Mouse (Mus musculus): ENCODE data around the gene Tmem126a. TPM values are rescaled to one million over a fixed set of nuclear protein-coding genes. Genes with fewer than 3 reads are reported as not detected.
A peak's percentile ranks its signal among the peaks of the same experiment; 100 is the strongest.

Tmem126a gene
- polyA plus RNA-seq, 1 experiment from 2014 or later = 112 TPM

GRCm38 (mm10) chr7:90426020-90427001 is 30.7 kb downstream of the Tmem126a start, which contains the start of gene Ccdc89:
Gene Ccdc89 (plus strand): TSS chr7:90426577.
- Histone ChIP-seq H3K36me3 (ENCODE audit: control insufficient read depth, insufficient read depth) (no peaks in the 10 kb centered on the region), H3K27ac (ENCODE audit: low read length) (0 out of 2 replicates have a peak within 1 kb of the TSS, but pooled peaks have one; percentile 38), H3K9ac (replicated peaks; ENCODE audit: low read depth, low read length) (peak within 1 kb of the TSS; percentile 54), H3K4me1 (replicated peaks; ENCODE audit: control insufficient read depth, insufficient read depth, low read length) (peaks cover 6% of the 10 kb centered on the region; the same call in 1 of the 2 replicates), H3K27me3 (replicated peaks; ENCODE audit: control insufficient read depth, insufficient read depth, low read length) (no peaks in the 10 kb centered on the region), H3K4me3 (replicated peaks; ENCODE audit: low read length) (peak within 1 kb of the TSS; percentile 44), H3K4me2 (ENCODE audit: low read length) (peak within 1 kb of the TSS; percentile 76), H3K9me3 (ENCODE audit: control insufficient read depth, low read length) (no peaks in the 10 kb centered on the region)
- WGBS = 21% methylated on average over 29 of the region's 29 CpGs
- peak; percentile 100 for ATAC-seq

GRCm38 (mm10) chr7:90409934-90410333 is 47.1 kb downstream of the Tmem126a start:
- Histone ChIP-seq H3K4me2 (ENCODE audit: low read length) (no peak overlapping the region), H3K9me3 (ENCODE audit: control insufficient read depth, low read length) (no peaks in the 10 kb centered on the region), H3K27me3 (replicated peaks; ENCODE audit: control insufficient read depth, insufficient read depth, low read length) (no peaks in the 10 kb centered on the region), H3K9ac (replicated peaks; ENCODE audit: low read depth, low read length) (no peak overlapping the region), H3K4me1 (replicated peaks; ENCODE audit: control insufficient read depth, insufficient read depth, low read length) (no peaks in the 10 kb centered on the region), H3K27ac (ENCODE audit: low read length) (no peak overlapping the region), H3K4me3 (replicated peaks; ENCODE audit: low read length) (no peak overlapping the region), H3K36me3 (ENCODE audit: control insufficient read depth, insufficient read depth) (no peaks in the 10 kb centered on the region)
- 52% methylated on average over 3 of the region's 3 CpGs for WGBS
- no peak for ATAC-seq

Other genes starting within 250 kb of the Tmem126a start
- gene Ccdc83, start 191.5 kb downstream of the Tmem126a start, polyA plus RNA-seq (2015; fragmentation: Nextera tagmentation; extraction: Ambion mirVana) = not detected in 2 replicates
- gene Sytl2, start 155.0 kb downstream of the Tmem126a start, polyA plus RNA-seq (2015; fragmentation: Nextera tagmentation; extraction: Ambion mirVana) = 2.3 and 2.5 TPM in 2 replicates
- 1.3 and 1.5 TPM in 2 replicates for gene Ccdc89, start 30.7 kb downstream of the Tmem126a start, polyA plus RNA-seq (2015; fragmentation: Nextera tagmentation; extraction: Ambion mirVana)
- 29.1 and 31.5 TPM in 2 replicates for gene Crebzf, start 14.5 kb downstream of the Tmem126a start, polyA plus RNA-seq (2015; fragmentation: Nextera tagmentation; extraction: Ambion mirVana)
- gene Tmem126b, start 18.8 kb upstream of the Tmem126a start, polyA plus RNA-seq (2015; fragmentation: Nextera tagmentation; extraction: Ambion mirVana) = 32.0 and 36.2 TPM in 2 replicates
- 26.2 and 38.4 TPM in 2 replicates for gene Dlg2, start 19.4 kb upstream of the Tmem126a start, polyA plus RNA-seq (2015; fragmentation: Nextera tagmentation; extraction: Ambion mirVana)

Data from forebrain, embryonic 16.5 days (tissue).